Comparison of ENCODE assay signal across 24 mouse cellular contexts in genomic region chr15:75215778-75216691, GRCm38 (mm10). TPM values are rescaled to one million over a fixed set of nuclear protein-coding genes. Genes with fewer than 3 reads are reported as not detected.
A peak's percentile ranks its signal among the peaks of the same experiment; 100 is the strongest.
DNase-seq lines count a peak whose midpoint lies in the region; ATAC-seq and TF ChIP-seq lines count a peak whose summit lies in the region.
"Had no signal": no experiment of that assay in that cellular context is flagged by ENCODE, and none has a peak within 500 bp of the region (broad histone marks: within the 10 kb centered on the region; RNA-seq: fewer than 3 reads in every experiment).

Gene BC025446, plus strand, starts transcription at chr15:75216376.

- peak within 1 kb of the TSS; percentile 98 for H3K27ac ChIP-seq in liver, adult 2 months (replicated peaks; ENCODE audit: insufficient read depth, low read depth, low read length)
- no peak within 1 kb of the TSS for H3K27ac ChIP-seq in liver, embryonic 12.5 days
- H3K27ac ChIP-seq in intestine, postnatal 0 days (ENCODE audit: low read depth, low read length): peak within 1 kb of the TSS; percentile 88
- peak within 1 kb of the TSS; percentile 58 for H3K27ac ChIP-seq in kidney, postnatal 0 days
- no peak within 1 kb of the TSS for H3K27ac ChIP-seq in stomach, embryonic 15.5 days
- H3K27ac ChIP-seq: embryonic facial prominence, embryonic 15.5 days; forebrain, embryonic 12.5 days; heart, embryonic 13.5 days; limb, embryonic 10.5 days had no signal

- no peak for ATAC-seq in liver, embryonic 12.5 days
- peak; percentile 94 for ATAC-seq in intestine, postnatal 0 days
- peak; percentile 78 for ATAC-seq in kidney, postnatal 0 days (replicated peaks; ENCODE audit: low FRiP score, low read depth)
- ATAC-seq in stomach, embryonic 15.5 days (ENCODE audit: insufficient read depth, low FRiP score, low read depth): peak; percentile 53; the same call in 1 of the 2 replicates
- ATAC-seq: inflammation-experienced regulatory T-cells, adult 6 months; Patski had no signal

- H3K4me2 ChIP-seq in liver, embryonic 12.5 days: no peak within 1 kb of the TSS
- H3K4me2 ChIP-seq in intestine, postnatal 0 days (replicated peaks; ENCODE audit: low read depth): peak within 1 kb of the TSS; percentile 59
- 0 out of 2 replicates have a peak within 1 kb of the TSS, but pooled peaks have one; percentile 7 for H3K4me2 ChIP-seq in kidney, postnatal 0 days (ENCODE audit: low read length)
- H3K4me2 ChIP-seq in stomach, embryonic 15.5 days: no peak within 1 kb of the TSS
- H3K4me2 ChIP-seq: embryonic facial prominence, embryonic 15.5 days; forebrain, embryonic 12.5 days; heart, embryonic 13.5 days; lung, embryonic 14.5 days had no signal

- peak within 1 kb of the TSS; percentile 71 for H3K4me3 ChIP-seq in liver, adult 2 months (ENCODE audit: insufficient read depth, low read depth, low read length)
- no peak within 1 kb of the TSS for H3K4me3 ChIP-seq in liver, embryonic 12.5 days
- peak within 1 kb of the TSS; percentile 21 for H3K4me3 ChIP-seq in intestine, postnatal 0 days (ENCODE audit: low read depth, low read length)
- no peak within 1 kb of the TSS for H3K4me3 ChIP-seq in kidney, postnatal 0 days (replicated peaks; ENCODE audit: low read depth, low read length)
- no peak within 1 kb of the TSS for H3K4me3 ChIP-seq in stomach, embryonic 15.5 days (replicated peaks)
- H3K4me3 ChIP-seq: embryonic facial prominence, embryonic 15.5 days; forebrain, embryonic 12.5 days; heart, embryonic 13.5 days; limb, embryonic 10.5 days had no signal

- DNase-seq in liver, adult 2 months (ENCODE audit: extremely low read depth, low read depth, low spot score): peak; percentile 99
- DNase-seq in kidney, postnatal 0 days (ENCODE audit: low spot score): peak; percentile 57
- DNase-seq in right cerebral cortex, postnatal 10 days (ENCODE audit: low spot score in 2 of 2): no peak
- no peak for DNase-seq in ovary, postnatal 14 days (ENCODE audit: low spot score)
- no peak for DNase-seq in cerebellum, postnatal 4 days (ENCODE audit: low spot score in 2 of 2)
- DNase-seq: B cell, adult 2 months; cerebellum, adult 11-12 months; gastrocnemius, postnatal 36 days; lung, embryonic 14.5 days had no signal

- no peaks in the 10 kb centered on the region; the same call in 1 of the 2 replicates for H3K9me3 ChIP-seq in liver, embryonic 12.5 days (replicated peaks)
- H3K9me3 ChIP-seq in intestine, postnatal 0 days (ENCODE audit: control insufficient read depth): no peaks in the 10 kb centered on the region
- no peaks in the 10 kb centered on the region for H3K9me3 ChIP-seq in kidney, postnatal 0 days (replicated peaks; ENCODE audit: low read length)
- H3K9me3 ChIP-seq in stomach, embryonic 15.5 days: no peaks in the 10 kb centered on the region
- H3K9me3 ChIP-seq: forebrain, embryonic 12.5 days; limb, embryonic 10.5 days had no signal

- H3K36me3 ChIP-seq in liver, adult 2 months (ENCODE audit: control insufficient read depth, insufficient read depth, low read length): peaks cover 28% of the 10 kb centered on the region
- no peaks in the 10 kb centered on the region for H3K36me3 ChIP-seq in liver, embryonic 12.5 days
- H3K36me3 ChIP-seq in intestine, postnatal 0 days (ENCODE audit: control insufficient read depth, insufficient read depth): no peaks in the 10 kb centered on the region
- H3K36me3 ChIP-seq in kidney, postnatal 0 days (ENCODE audit: insufficient read depth, low read length): no peaks in the 10 kb centered on the region
- H3K36me3 ChIP-seq in stomach, embryonic 15.5 days: no peaks in the 10 kb centered on the region
- H3K36me3 ChIP-seq: embryonic facial prominence, embryonic 15.5 days; forebrain, embryonic 12.5 days; heart, embryonic 13.5 days; limb, embryonic 10.5 days had no signal

- H3K27me3 ChIP-seq in liver, adult 2 months (ENCODE audit: control insufficient read depth, insufficient read depth, low read length): no peaks in the 10 kb centered on the region
- H3K27me3 ChIP-seq in liver, embryonic 12.5 days (replicated peaks): no peaks in the 10 kb centered on the region
- H3K27me3 ChIP-seq in intestine, postnatal 0 days (replicated peaks; ENCODE audit: control insufficient read depth, insufficient read depth, low read length): no peaks in the 10 kb centered on the region
- no peaks in the 10 kb centered on the region for H3K27me3 ChIP-seq in kidney, postnatal 0 days (ENCODE audit: insufficient read depth, low read length)
- H3K27me3 ChIP-seq in stomach, embryonic 15.5 days (replicated peaks): no peaks in the 10 kb centered on the region
- H3K27me3 ChIP-seq: embryonic facial prominence, embryonic 15.5 days; forebrain, embryonic 12.5 days; heart, embryonic 13.5 days; Patski had no signal

- peaks cover 8% of the 10 kb centered on the region; the same call in 1 of the 2 replicates for H3K79me2 ChIP-seq in liver, adult 2 months (ENCODE audit: control insufficient read depth, insufficient read depth, low read length)

- H3K9ac ChIP-seq in liver, adult 2 months (ENCODE audit: low read depth, low read length): peak within 1 kb of the TSS; percentile 91
- H3K9ac ChIP-seq in liver, embryonic 12.5 days: no peak within 1 kb of the TSS
- H3K9ac ChIP-seq in intestine, postnatal 0 days (ENCODE audit: low read depth, low read length): 0 out of 2 replicates have a peak within 1 kb of the TSS, but pooled peaks have one; percentile 11
- H3K9ac ChIP-seq in kidney, postnatal 0 days (ENCODE audit: low read depth, low read length): no peak within 1 kb of the TSS
- no peak within 1 kb of the TSS for H3K9ac ChIP-seq in stomach, embryonic 15.5 days
- H3K9ac ChIP-seq: embryonic facial prominence, embryonic 15.5 days; forebrain, embryonic 12.5 days; heart, embryonic 13.5 days; lung, embryonic 14.5 days had no signal

- peak; percentile 43; the same call in 1 of the 2 replicates for TF ChIP-seq POLR2A in liver, adult 2 months (IDR thresholded peaks at IDR 0.05; ENCODE audit: extremely low read depth, insufficient read depth, low read length)

- H3K4me1 ChIP-seq in liver, adult 2 months (ENCODE audit: control insufficient read depth, insufficient read depth, low read length): peaks cover 14% of the 10 kb centered on the region
- H3K4me1 ChIP-seq in liver, embryonic 12.5 days: no peaks in the 10 kb centered on the region
- H3K4me1 ChIP-seq in intestine, postnatal 0 days (replicated peaks; ENCODE audit: control insufficient read depth, insufficient read depth, low read length): no peaks in the 10 kb centered on the region
- H3K4me1 ChIP-seq in kidney, postnatal 0 days (replicated peaks; ENCODE audit: insufficient read depth, low read length): no peaks in the 10 kb centered on the region
- no peaks in the 10 kb centered on the region for H3K4me1 ChIP-seq in stomach, embryonic 15.5 days
- H3K4me1 ChIP-seq: embryonic facial prominence, embryonic 15.5 days; forebrain, embryonic 12.5 days; heart, embryonic 13.5 days; limb, embryonic 10.5 days had no signal

- no peak for TF ChIP-seq CTCF in liver, adult 2 months (IDR thresholded peaks at IDR 0.05; ENCODE audit: low read depth, low read length)
- TF ChIP-seq CTCF in intestine, postnatal 0 days (IDR thresholded peaks at IDR 0.05; ENCODE audit: low read depth): no peak
- TF ChIP-seq CTCF in kidney, postnatal 0 days (IDR thresholded peaks at IDR 0.05; ENCODE audit: low read depth): no peak

- 23% methylated on average over 7 of the region's 7 CpGs for WGBS in liver, adult 2 months
- WGBS in liver, embryonic 12.5 days (ENCODE audit: insufficient replicate concordance): 47% methylated on average over 7 of the region's 7 CpGs
- WGBS in intestine, postnatal 0 days: 34% methylated on average over 7 of the region's 7 CpGs
- 33% methylated on average over 7 of the region's 7 CpGs for WGBS in kidney, postnatal 0 days
- 59% methylated on average over 7 of the region's 7 CpGs for WGBS in stomach, embryonic 15.5 days

RNA-seq across cellular contexts. Expression of gene BC025446, which starts in this region (rescaled TPM):
- 272 and 380 TPM in 2 replicates for total RNA-seq in liver, adult 2 months (2014; rRNA removed)
- polyA plus RNA-seq in liver, adult 2 months (2012; rRNA removed): 148 and 160 TPM in 2 replicates
- polyA plus RNA-seq in liver, embryonic 12.5 days (2016; fragmentation: Nextera tagmentation; extraction: Ambion mirVana): 0.72 and 1.0 TPM in 2 replicates
- 45.2 and 49.9 TPM in 2 replicates for polyA plus RNA-seq in intestine, postnatal 0 days (2015; fragmentation: Nextera tagmentation; extraction: Ambion mirVana)
- 24.1 and 28.6 TPM in 2 replicates for polyA plus RNA-seq in kidney, postnatal 0 days (2015; fragmentation: Nextera tagmentation; extraction: Ambion mirVana)
- polyA plus RNA-seq in stomach, embryonic 15.5 days (2015; fragmentation: Nextera tagmentation; extraction: Ambion mirVana): 6.3 and 10.5 TPM in 2 replicates
- total RNA-seq: gastrocnemius, postnatal 36 days; hematopoietic stem cell, adult 5-6 weeks; megakaryocyte progenitor cell, adult 5-6 weeks; midbrain, postnatal 0 days had no signal
- polyA plus RNA-seq: brain, embryonic 14.5 days; cortical plate, adult 2 months; embryonic facial prominence, embryonic 15.5 days; forebrain, embryonic 12.5 days; heart, embryonic 13.5 days; inflammation-experienced regulatory T-cells, adult 6 months; limb, embryonic 10.5 days; midbrain, postnatal 0 days; neural tube, embryonic 11.5 days had no signal

Comparison
In these comparisons a context has a peak if more than half of its experiments do, and no peak if none do; other contexts are left out.
1. H3K27ac ChIP-seq: peak in liver, adult 2 months (single experiment), intestine, postnatal 0 days (single experiment) and kidney, postnatal 0 days (single experiment); none in liver, embryonic 12.5 days (single experiment) and stomach, embryonic 15.5 days (single experiment).
2. H3K4me3 ChIP-seq: peak in liver, adult 2 months (single experiment) and intestine, postnatal 0 days (single experiment); none in liver, embryonic 12.5 days (single experiment), kidney, postnatal 0 days (single experiment) and stomach, embryonic 15.5 days (single experiment).
3. H3K9ac ChIP-seq: peak in liver, adult 2 months (single experiment) and intestine, postnatal 0 days (single experiment); none in liver, embryonic 12.5 days (single experiment), kidney, postnatal 0 days (single experiment) and stomach, embryonic 15.5 days (single experiment).
4. DNase-seq: peak in liver, adult 2 months (single experiment) and kidney, postnatal 0 days (single experiment); none in right cerebral cortex, postnatal 10 days (0 of 2), ovary, postnatal 14 days (single experiment) and cerebellum, postnatal 4 days (0 of 2).
5. H3K4me2 ChIP-seq: peak in intestine, postnatal 0 days (single experiment) and kidney, postnatal 0 days (single experiment); none in liver, embryonic 12.5 days (single experiment) and stomach, embryonic 15.5 days (single experiment).